ENCODE assay signal across 20 mouse cellular contexts in the genomic region with DNA sequence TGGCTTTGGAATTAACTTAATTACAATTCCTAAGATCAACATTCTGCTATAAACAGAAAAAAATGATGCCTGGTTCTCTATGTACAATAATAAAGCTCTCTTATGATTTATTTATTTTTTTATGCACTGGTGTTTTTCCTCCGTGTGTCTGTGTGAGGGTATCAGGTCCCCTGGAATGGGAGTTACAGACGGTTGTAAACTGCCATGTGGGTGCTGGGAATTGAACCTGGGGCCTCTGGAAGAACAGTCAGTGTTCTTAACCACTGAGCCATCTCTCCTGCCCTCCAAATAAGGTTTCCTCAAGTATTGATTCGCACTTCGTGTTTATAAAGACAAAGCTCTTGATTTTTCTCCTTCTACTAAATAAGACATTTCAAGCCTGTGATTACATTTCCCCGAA. TPM values are rescaled to one million over a fixed set of nuclear protein-coding genes. Genes with fewer than 3 reads are reported as not detected.
DNase-seq lines count a peak whose midpoint lies in the region; ATAC-seq and TF ChIP-seq lines count a peak whose summit lies in the region.
"Had no signal": no experiment of that assay in that cellular context is flagged by ENCODE, and none has a peak within 500 bp of the region (broad histone marks: within the 10 kb centered on the region; RNA-seq: fewer than 3 reads in every experiment).

No protein-coding gene starts in this region.

- H3K4me1 ChIP-seq in kidney, adult 2 months (ENCODE audit: control insufficient read depth, insufficient read depth, low read length), result peaks cover 47% of the 10 kb centered on the region
- peaks cover 2% of the 10 kb centered on the region for H3K4me1 ChIP-seq in midbrain, embryonic 11.5 days (ENCODE audit: control insufficient read depth, insufficient read depth, low read length)
- H3K4me1 ChIP-seq in midbrain, embryonic 16.5 days (ENCODE audit: control insufficient read depth, insufficient read depth, low read length), result no peaks in the 10 kb centered on the region
- H3K4me1 ChIP-seq: forebrain, embryonic 13.5 days; forebrain, embryonic 15.5 days had no signal

- H3K27ac ChIP-seq in gastrocnemius, adult 2 months, result peak overlapping the region; percentile 90
- H3K27ac ChIP-seq in kidney, adult 2 months (ENCODE audit: insufficient read depth, low read depth, low read length), result 0 out of 2 replicates have a peak overlapping the region, but pooled peaks have one; percentile 17
- H3K27ac ChIP-seq in midbrain, embryonic 11.5 days (ENCODE audit: low read depth, low read length), result no peak overlapping the region
- H3K27ac ChIP-seq in midbrain, embryonic 16.5 days (ENCODE audit: low read length), result no peak overlapping the region
- H3K27ac ChIP-seq: embryonic facial prominence, embryonic 10.5 days; embryonic facial prominence, embryonic 12.5 days; forebrain, embryonic 13.5 days; forebrain, embryonic 15.5 days had no signal

- intact Hi-C loops in gastrocnemius, adult 2 months (cut with DNase I), result no loop called here

- H3K4me3 ChIP-seq in gastrocnemius, adult 2 months, result no peak overlapping the region
- H3K4me3 ChIP-seq in kidney, adult 2 months (ENCODE audit: insufficient read depth, low read depth, low read length), result no peak overlapping the region
- H3K4me3 ChIP-seq in midbrain, embryonic 11.5 days (ENCODE audit: low read depth, low read length), result no peak overlapping the region
- H3K4me3 ChIP-seq in midbrain, embryonic 16.5 days (ENCODE audit: low read depth, low read length), result no peak overlapping the region
- H3K4me3 ChIP-seq: embryonic facial prominence, embryonic 10.5 days; embryonic facial prominence, embryonic 12.5 days; forebrain, embryonic 13.5 days; forebrain, embryonic 15.5 days had no signal

- H3K9me3 ChIP-seq in midbrain, embryonic 11.5 days (ENCODE audit: control insufficient read depth, low read length), result no peaks in the 10 kb centered on the region
- H3K9me3 ChIP-seq in midbrain, embryonic 16.5 days (replicated peaks; ENCODE audit: control insufficient read depth, low read length, poor library complexity, severe bottlenecking), result no peaks in the 10 kb centered on the region
- H3K9me3 ChIP-seq: embryonic facial prominence, embryonic 10.5 days; embryonic facial prominence, embryonic 12.5 days; forebrain, embryonic 13.5 days; forebrain, embryonic 15.5 days had no signal

- no peak for ATAC-seq in midbrain, embryonic 11.5 days (ENCODE audit: low FRiP score)
- no peak for ATAC-seq in midbrain, embryonic 16.5 days
- ATAC-seq: CD4-positive, CD25-positive, alpha-beta regulatory T cell, adult 4 months; forebrain, embryonic 13.5 days; forebrain, embryonic 15.5 days had no signal

- TF ChIP-seq POLR2A in kidney, adult 2 months (IDR thresholded peaks at IDR 0.05; ENCODE audit: low read depth, low read length), result no peak

- no peak overlapping the region for H3K4me2 ChIP-seq in midbrain, embryonic 11.5 days
- no peak overlapping the region for H3K4me2 ChIP-seq in midbrain, embryonic 16.5 days (ENCODE audit: low read length)
- H3K4me2 ChIP-seq: embryonic facial prominence, embryonic 12.5 days; forebrain, embryonic 13.5 days; forebrain, embryonic 15.5 days had no signal

- DNase-seq in gastrocnemius, adult 2 months, result no peak
- DNase-seq in gastrocnemius, postnatal 4 days (ENCODE audit: low spot score in 2 of 2), result no peak
- DNase-seq in kidney, adult 2 months, result no peak
- no peak for DNase-seq in kidney, postnatal 25 days
- DNase-seq in midbrain, embryonic 11.5 days (ENCODE audit: low spot score, missing footprints), result peak; percentile 62
- no peak for DNase-seq in layer of hippocampus, postnatal 36 days
- DNase-seq: adrenal gland, postnatal 25 days; B cell, adult 2 months; cerebellum, adult 11-12 months; cerebellum, adult 2 months; cerebellum, adult 9-10 months; cerebellum, postnatal 10 days; cerebellum, postnatal 25 days had no signal

- 89% methylated on average over 5 of the region's 5 CpGs for WGBS in kidney, adult 2 months
- 92% methylated on average over 5 of the region's 5 CpGs for WGBS in midbrain, embryonic 11.5 days
- WGBS in midbrain, embryonic 16.5 days, result 90% methylated on average over 5 of the region's 5 CpGs

- no peaks in the 10 kb centered on the region for H3K27me3 ChIP-seq in kidney, adult 2 months (replicated peaks; ENCODE audit: control insufficient read depth, insufficient read depth, low read length)
- no peaks in the 10 kb centered on the region for H3K27me3 ChIP-seq in midbrain, embryonic 11.5 days (ENCODE audit: control insufficient read depth, insufficient read depth, low read length)
- H3K27me3 ChIP-seq in midbrain, embryonic 16.5 days (ENCODE audit: control insufficient read depth, insufficient read depth, low read depth, low read length), result no peaks in the 10 kb centered on the region
- H3K27me3 ChIP-seq: CH12.LX; embryonic facial prominence, embryonic 12.5 days; forebrain, embryonic 13.5 days; forebrain, embryonic 15.5 days had no signal

- H3K36me3 ChIP-seq in kidney, adult 2 months (ENCODE audit: control insufficient read depth, insufficient read depth, low read length), result no peaks in the 10 kb centered on the region
- H3K36me3 ChIP-seq in midbrain, embryonic 11.5 days (ENCODE audit: control insufficient read depth, insufficient read depth, low read length), result no peaks in the 10 kb centered on the region
- H3K36me3 ChIP-seq in midbrain, embryonic 16.5 days (ENCODE audit: control insufficient read depth, insufficient read depth, low read length), result no peaks in the 10 kb centered on the region
- H3K36me3 ChIP-seq: embryonic facial prominence, embryonic 10.5 days; embryonic facial prominence, embryonic 12.5 days; forebrain, embryonic 15.5 days had no signal

- no peak for TF ChIP-seq CTCF in gastrocnemius, adult 2 months (IDR thresholded peaks at IDR 0.05)
- no peak for TF ChIP-seq CTCF in kidney, adult 2 months (conservative IDR thresholded peaks at IDR 0.05; ENCODE audit: insufficient read depth, insufficient read length, low read depth, low read length)

- no peak overlapping the region for H3K9ac ChIP-seq in midbrain, embryonic 11.5 days (ENCODE audit: low read length)
- H3K9ac ChIP-seq in midbrain, embryonic 16.5 days (ENCODE audit: low read depth, low read length), result no peak overlapping the region
- H3K9ac ChIP-seq: embryonic facial prominence, embryonic 12.5 days; forebrain, embryonic 13.5 days; forebrain, embryonic 15.5 days had no signal

RNA-seq across cellular contexts. Expression of gene Cyb5b, which starts 12.1 kb away (rescaled TPM):
- total RNA-seq in gastrocnemius, adult 2 months (2021), result 10 to 100 TPM; 33.2 to 36.3 TPM
- 10 to 100 TPM; 38.2 to 40.8 TPM for total RNA-seq in gastrocnemius, postnatal 4 days (2021)
- polyA plus RNA-seq in kidney, adult 2 months (2012; rRNA removed), result 186 and 203 TPM in 2 replicates
- 177 and 192 TPM in 2 replicates for polyA plus RNA-seq in midbrain, embryonic 11.5 days (2014; fragmentation: Nextera tagmentation; extraction: Ambion mirVana)
- polyA plus RNA-seq in midbrain, embryonic 16.5 days (2015; fragmentation: Nextera tagmentation; extraction: Ambion mirVana), result 120 and 124 TPM in 2 replicates
- total RNA-seq in layer of hippocampus, postnatal 36 days (2021), result 100 to 1,000 TPM; 106 to 109 TPM

RNA-seq across cellular contexts. Expression of gene Terf2, which starts 42.0 kb away (rescaled TPM):
- total RNA-seq in gastrocnemius, adult 2 months (2021), result 10 to 100 TPM; 14.7 to 15.1 TPM
- total RNA-seq in gastrocnemius, postnatal 4 days (2021), result 10 to 100 TPM; 22.6 to 25.5 TPM
- polyA plus RNA-seq in kidney, adult 2 months (2012; rRNA removed), result 8.7 and 12.2 TPM in 2 replicates
- polyA plus RNA-seq in midbrain, embryonic 11.5 days (2014; fragmentation: Nextera tagmentation; extraction: Ambion mirVana), result 16.4 and 16.6 TPM in 2 replicates
- 26.4 and 28.3 TPM in 2 replicates for polyA plus RNA-seq in midbrain, embryonic 16.5 days (2015; fragmentation: Nextera tagmentation; extraction: Ambion mirVana)
- total RNA-seq in layer of hippocampus, postnatal 36 days (2021), result 10 to 100 TPM; 31.9 to 32.0 TPM

Comparison
In these comparisons a context has a peak if more than half of its experiments do, and no peak if none do; other contexts are left out.
1. H3K27ac ChIP-seq: peak in gastrocnemius, adult 2 months (single experiment) and kidney, adult 2 months (single experiment); none in midbrain, embryonic 11.5 days (single experiment) and midbrain, embryonic 16.5 days (single experiment).